Mouse (Mus musculus): Measurements from ENCODE around the gene Prickle4.

DNA sequence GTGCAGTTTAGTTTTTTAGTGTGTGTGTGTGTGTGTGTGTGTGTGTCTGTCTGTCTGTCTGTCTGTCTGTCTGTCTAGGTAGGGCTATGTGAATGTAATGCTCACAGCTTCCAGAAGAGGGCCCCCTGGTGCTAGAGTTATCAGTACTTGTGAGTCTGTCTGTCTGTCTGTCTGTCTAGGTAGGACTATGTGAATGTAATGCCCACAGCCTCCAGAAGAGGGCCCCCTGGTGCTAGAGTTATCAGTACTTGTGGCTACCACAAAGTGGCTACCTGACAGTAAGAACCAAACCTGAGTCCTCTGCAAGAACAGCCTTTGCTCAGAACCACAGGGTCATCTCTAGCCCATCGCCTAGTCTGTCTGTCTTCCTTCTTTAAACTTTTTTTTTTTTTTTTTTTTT lies 47.9 kb downstream of the Prickle4 start:
- TF ChIP-seq TAL1 (conservative IDR thresholded peaks at IDR 0.05; ENCODE audit: low read depth, low read length): no peak
- TF ChIP-seq CTCF (IDR thresholded peaks at IDR 0.05; ENCODE audit: low read depth, low read length): peak; percentile 39
- TF ChIP-seq POLR2AphosphoS5 (IDR thresholded peaks at IDR 0.05; ENCODE audit: insufficient replicate concordance, low read depth, low read length): no peak

Data from G1E (cell line).